Mouse (Mus musculus): ENCODE results near the gene Hyal2. TPM values are rescaled to one million over a fixed set of nuclear protein-coding genes. Genes with fewer than 3 reads are reported as not detected.

Hyal2 gene
- polyA plus RNA-seq (2015; fragmentation: Nextera tagmentation; extraction: Ambion mirVana) = 65.8 and 67.4 TPM in 2 replicates

DNA sequence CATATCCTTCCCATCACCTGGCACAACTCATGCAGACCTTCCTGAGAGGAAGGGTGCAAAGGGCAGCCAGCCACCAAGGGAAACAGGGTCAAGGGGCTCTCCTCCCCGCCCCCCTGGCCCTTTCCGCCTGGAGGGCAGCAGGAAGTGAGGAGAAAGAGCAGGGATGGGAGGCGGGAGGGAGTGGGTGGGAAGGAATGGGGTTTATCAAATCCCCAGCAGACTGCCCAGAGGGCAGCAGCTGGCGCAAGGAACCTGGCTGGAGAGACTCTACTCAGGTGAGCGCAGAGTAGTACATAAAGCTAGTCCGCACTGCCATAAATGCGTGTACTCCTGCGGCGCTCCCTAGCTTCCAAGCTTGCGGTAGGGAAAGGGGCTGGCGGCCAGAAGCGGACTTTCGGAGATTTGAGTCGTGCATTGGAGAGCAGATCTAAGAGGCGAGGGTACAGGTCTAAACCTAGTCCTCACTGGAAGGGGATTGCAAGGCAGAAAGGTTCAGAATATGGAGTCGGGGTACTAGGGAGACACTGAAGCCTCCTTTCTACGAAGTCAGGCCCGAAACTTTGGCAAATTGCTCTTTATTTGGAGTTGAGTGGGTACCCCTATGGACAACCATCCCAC, at the start of gene Hyal2:
Gene Hyal2, plus strand, starts transcription at position 244 of the 618 bp plus-strand sequence.
- ATAC-seq (ENCODE audit: low FRiP score, low read depth) = no peak
- Histone ChIP-seq H3K9me3 (no peaks in the 10 kb centered on the region), H3K4me1 (replicated peaks) (peaks cover 56% of the 10 kb centered on the region), H3K27ac (replicated peaks) (peak within 1 kb of the TSS; percentile 87), H3K4me3 (peak within 1 kb of the TSS; percentile 82), H3K9ac (peak within 1 kb of the TSS; percentile 88), H3K4me2 (peak within 1 kb of the TSS; percentile 85), H3K27me3 (no peaks in the 10 kb centered on the region), H3K36me3 (peaks cover 6% of the 10 kb centered on the region)
- 6% methylated on average over 18 of the region's 18 CpGs for WGBS

- H3K4me2 ChIP-seq = no peak overlapping the region
- ATAC-seq (ENCODE audit: low FRiP score, low read depth) = no peak
- H3K4me1 ChIP-seq (replicated peaks) = peaks cover 20% of the 10 kb centered on the region
- no peak overlapping the region for H3K27ac ChIP-seq (replicated peaks)
- H3K9me3 ChIP-seq = no peaks in the 10 kb centered on the region
- H3K36me3 ChIP-seq = peaks cover 8% of the 10 kb centered on the region; the same call in 1 of the 2 replicates
- no peak overlapping the region for H3K4me3 ChIP-seq
- no peak overlapping the region for H3K9ac ChIP-seq
- peaks cover 12% of the 10 kb centered on the region for H3K27me3 ChIP-seq
- 40% methylated on average over 6 of the region's 6 CpGs for WGBS
Measured at GRCm38 (mm10) chr9:107520331-107520730, 47.4 kb upstream of the Hyal2 start.

DNA sequence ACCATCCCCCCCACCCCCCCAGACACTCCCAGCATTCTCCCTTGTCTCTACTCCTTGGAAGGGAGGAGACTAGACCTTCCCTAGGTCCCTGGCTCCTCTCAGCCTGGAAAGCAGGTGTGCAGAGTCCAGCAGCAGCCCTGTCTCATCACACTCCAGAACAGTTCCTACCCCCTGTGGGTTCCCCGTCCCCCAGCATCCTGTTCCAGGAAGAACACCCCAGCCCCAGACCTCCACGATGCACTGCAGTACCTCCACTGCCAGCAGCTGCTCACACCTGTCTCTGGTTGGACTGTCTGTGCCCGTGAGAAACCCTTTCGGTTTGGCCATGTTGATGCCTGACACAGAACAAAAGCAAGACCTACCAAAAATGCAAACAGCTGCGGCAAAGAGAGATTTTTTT, 46.6 kb upstream of the Hyal2 start:
- 63% methylated on average over 5 of the region's 5 CpGs for WGBS
- H3K9me3 ChIP-seq = no peaks in the 10 kb centered on the region
- no peak overlapping the region for H3K4me3 ChIP-seq
- no peak overlapping the region for H3K9ac ChIP-seq
- H3K27ac ChIP-seq (replicated peaks) = 0 out of 2 replicates have a peak overlapping the region, but pooled peaks have one; percentile 20
- H3K4me2 ChIP-seq = no peak overlapping the region
- no peak for ATAC-seq (ENCODE audit: low FRiP score, low read depth)
- peaks cover 20% of the 10 kb centered on the region for H3K27me3 ChIP-seq
- H3K4me1 ChIP-seq (replicated peaks) = peaks cover 21% of the 10 kb centered on the region
- H3K36me3 ChIP-seq = peaks cover 8% of the 10 kb centered on the region; the same call in 1 of the 2 replicates

DNA sequence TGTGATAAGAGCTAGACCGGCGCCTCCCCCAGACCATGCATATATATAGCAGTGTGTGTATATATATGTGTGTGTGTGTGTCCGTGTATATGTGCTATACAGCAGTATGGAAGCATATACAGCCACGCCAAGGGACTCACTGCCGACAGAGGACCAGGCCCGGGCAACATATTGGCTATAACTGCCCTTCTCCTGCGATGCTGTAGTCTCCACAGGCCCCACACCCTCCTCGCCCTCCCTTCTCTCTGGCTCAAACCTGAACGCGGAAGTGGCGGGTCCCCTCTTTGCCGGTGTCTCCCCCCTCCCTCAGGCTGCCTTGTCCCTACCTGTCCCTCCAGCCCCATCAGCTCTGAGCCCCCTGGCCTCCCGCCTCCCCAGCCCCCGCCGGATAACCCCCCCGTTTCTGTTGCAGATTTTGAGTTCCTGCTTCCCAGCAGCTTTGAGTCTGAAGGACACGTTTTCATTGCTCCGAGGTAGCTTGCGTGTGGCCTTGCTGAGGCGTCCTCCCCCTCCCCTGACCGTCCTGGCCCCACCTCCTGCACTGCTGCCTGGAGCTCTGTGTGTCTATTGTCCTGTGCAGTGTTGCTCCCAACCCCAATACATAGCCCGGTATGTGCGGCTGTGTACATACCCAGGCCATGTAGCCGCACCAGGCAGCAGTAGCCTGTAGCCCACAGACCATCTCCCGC, 45.9 kb upstream of the Hyal2 start:
- no peak overlapping the region for H3K9ac ChIP-seq
- no peaks in the 10 kb centered on the region for H3K9me3 ChIP-seq
- no peak for ATAC-seq (ENCODE audit: low FRiP score, low read depth)
- H3K4me1 ChIP-seq (replicated peaks) = peaks cover 28% of the 10 kb centered on the region
- H3K36me3 ChIP-seq = peaks cover 8% of the 10 kb centered on the region; the same call in 1 of the 2 replicates
- no peak overlapping the region for H3K4me3 ChIP-seq
- 30% methylated on average over 25 of the region's 25 CpGs for WGBS
- no peak overlapping the region; the same call in 1 of the 2 replicates for H3K27ac ChIP-seq (replicated peaks)
- peak overlapping the region; percentile 23 for H3K4me2 ChIP-seq
- H3K27me3 ChIP-seq = peaks cover 24% of the 10 kb centered on the region

- peaks cover 24% of the 10 kb centered on the region for H3K27me3 ChIP-seq
- H3K9ac ChIP-seq = no peak overlapping the region
- WGBS = 13% methylated on average over 2 of the region's 2 CpGs
- no peaks in the 10 kb centered on the region for H3K9me3 ChIP-seq
- peaks cover 29% of the 10 kb centered on the region for H3K4me1 ChIP-seq (replicated peaks)
- ATAC-seq (ENCODE audit: low FRiP score, low read depth) = no peak
- H3K27ac ChIP-seq (replicated peaks) = no peak overlapping the region
- H3K36me3 ChIP-seq = peaks cover 8% of the 10 kb centered on the region; the same call in 1 of the 2 replicates
- peak overlapping the region; percentile 23 for H3K4me2 ChIP-seq
- H3K4me3 ChIP-seq = no peak overlapping the region
Measured at GRCm38 (mm10) chr9:107522400-107522711, 45.4 kb upstream of the Hyal2 start.

DNA sequence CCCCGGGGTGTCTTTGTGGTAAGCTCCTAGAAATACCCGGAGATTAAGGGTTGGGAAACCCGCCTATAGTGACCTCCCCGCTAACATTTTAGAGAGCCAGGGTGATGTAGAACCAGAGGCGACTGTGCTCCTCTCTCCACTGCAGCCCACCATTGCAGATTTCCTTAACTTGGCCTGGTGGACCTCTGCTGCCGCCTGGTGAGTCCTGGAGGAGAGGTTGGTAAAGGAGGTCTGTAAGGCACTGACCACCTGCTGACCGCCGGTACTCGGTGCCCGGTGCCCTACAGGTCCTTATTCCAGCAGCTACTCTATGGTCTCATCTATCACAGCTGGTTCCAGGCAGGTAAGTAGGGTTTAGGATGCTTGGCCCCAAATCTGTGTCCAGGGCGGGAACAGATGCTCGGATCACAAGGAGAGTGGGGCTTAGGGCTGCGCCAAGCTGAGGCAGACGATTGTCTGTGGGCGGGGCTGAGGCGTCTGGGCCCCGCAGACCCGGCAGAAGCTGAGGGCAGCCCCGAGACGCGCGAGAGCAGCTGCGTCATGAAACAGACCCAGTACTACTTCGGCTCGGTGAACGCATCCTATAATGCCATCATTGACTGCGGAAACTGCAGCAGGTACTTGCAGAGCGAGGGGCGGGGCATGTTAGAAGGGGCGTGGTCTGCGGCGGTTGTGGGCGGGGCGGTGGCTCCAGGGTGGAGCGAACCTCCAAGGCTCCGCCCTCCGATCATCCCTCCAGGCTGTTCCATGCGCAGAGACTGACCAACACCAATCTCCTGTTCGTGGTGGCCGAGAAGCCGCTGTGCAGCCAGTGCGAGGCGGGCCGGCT, 41.3 kb upstream of the Hyal2 start:
- 7% methylated on average over 44 of the region's 44 CpGs for WGBS
- no peak overlapping the region for H3K9ac ChIP-seq

DNA sequence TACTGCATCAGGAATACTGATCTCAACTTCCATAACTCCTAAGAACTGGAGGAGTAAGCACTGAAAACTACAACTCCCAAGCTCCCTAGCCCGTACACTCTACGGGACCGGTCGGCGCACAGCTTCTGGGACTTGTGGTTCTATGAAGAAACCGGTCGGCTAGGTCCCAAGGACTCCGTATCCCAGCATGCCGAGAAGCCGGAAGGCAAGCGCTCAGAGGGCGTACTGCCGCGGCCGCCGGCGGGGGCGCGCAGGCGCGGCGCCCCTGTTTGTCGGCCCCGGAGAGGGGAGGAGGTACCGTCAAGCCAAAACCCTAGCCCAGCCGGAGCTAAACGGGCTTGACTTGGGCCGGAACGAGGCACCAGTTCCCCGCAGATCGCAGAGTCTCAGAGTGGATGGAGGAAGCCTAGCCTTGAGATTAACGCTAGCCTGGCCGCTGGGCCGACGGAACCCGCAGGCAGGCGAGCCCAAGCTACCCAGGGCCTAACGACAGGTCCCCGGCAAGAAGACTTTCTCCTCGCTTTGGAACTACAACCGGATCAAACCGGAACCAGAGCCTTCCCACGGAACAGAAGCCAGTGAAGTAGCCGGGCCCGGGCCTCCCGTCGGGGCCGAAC, 33.8 kb upstream of the Hyal2 start, which contains the start of gene Tmem115:
Gene Tmem115, plus strand, starts transcription at position 155 of the 617 bp plus-strand sequence.
- Histone ChIP-seq H3K4me1 (replicated peaks) (peaks cover 40% of the 10 kb centered on the region), H3K9ac (peak within 1 kb of the TSS; percentile 84), H3K9me3 (no peaks in the 10 kb centered on the region), H3K36me3 (peaks cover 16% of the 10 kb centered on the region), H3K4me2 (peak within 1 kb of the TSS; percentile 99), H3K27me3 (no peaks in the 10 kb centered on the region), H3K4me3 (peak within 1 kb of the TSS; percentile 80), H3K27ac (replicated peaks) (peak within 1 kb of the TSS; percentile 83)
- under 1% methylated on average over 45 of the region's 48 CpGs for WGBS
- ATAC-seq (ENCODE audit: low FRiP score, low read depth) = peak; percentile 98

More for the DNA sequence above, 41.3 kb upstream of the Hyal2 start:
- H3K27me3 ChIP-seq = peaks cover 24% of the 10 kb centered on the region
- H3K27ac ChIP-seq (replicated peaks) = no peak overlapping the region
- ATAC-seq (ENCODE audit: low FRiP score, low read depth) = peak; percentile 69
- peak overlapping the region; percentile 55 for H3K4me2 ChIP-seq
- peaks cover 22% of the 10 kb centered on the region for H3K4me1 ChIP-seq (replicated peaks)
- H3K9me3 ChIP-seq = no peaks in the 10 kb centered on the region
- H3K36me3 ChIP-seq = peaks cover 8% of the 10 kb centered on the region; the same call in 1 of the 2 replicates
- H3K4me3 ChIP-seq = peak overlapping the region; percentile 28

DNA sequence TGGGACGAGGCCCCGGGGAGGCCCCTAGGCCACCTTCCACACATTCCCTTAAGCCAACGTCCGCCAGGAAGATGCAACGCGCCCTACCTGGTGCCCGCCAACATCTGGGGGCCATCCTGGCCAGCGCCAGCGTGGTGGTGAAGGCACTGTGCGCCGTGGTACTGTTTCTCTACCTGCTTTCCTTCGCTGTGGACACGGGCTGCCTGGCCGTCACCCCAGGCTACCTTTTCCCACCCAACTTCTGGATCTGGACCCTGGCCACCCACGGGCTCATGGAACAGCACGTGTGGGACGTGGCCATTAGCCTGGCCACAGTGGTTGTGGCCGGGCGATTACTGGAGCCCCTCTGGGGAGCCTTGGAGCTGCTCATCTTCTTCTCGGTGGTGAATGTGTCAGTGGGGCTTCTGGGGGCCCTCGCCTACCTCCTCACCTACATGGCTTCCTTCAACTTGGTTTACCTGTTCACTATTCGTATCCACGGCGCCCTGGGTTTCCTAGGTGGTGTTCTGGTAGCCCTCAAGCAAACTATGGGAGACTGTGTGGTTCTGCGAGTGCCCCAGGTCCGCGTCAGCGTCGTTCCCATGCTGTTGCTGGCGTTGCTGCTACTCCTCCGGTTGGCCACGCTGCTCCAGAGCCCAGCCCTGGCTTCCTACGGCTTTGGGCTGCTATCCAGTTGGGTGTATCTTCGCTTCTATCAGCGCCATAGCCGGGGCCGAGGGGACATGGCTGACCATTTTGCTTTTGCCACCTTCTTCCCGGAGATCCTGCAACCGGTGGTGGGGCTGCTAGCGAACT, 33.1 kb upstream of the Hyal2 start:
- H3K27me3 ChIP-seq = no peaks in the 10 kb centered on the region
- H3K4me2 ChIP-seq = peak overlapping the region; percentile 99
- peaks cover 40% of the 10 kb centered on the region for H3K4me1 ChIP-seq (replicated peaks)
- peak; percentile 2; the same call in 1 of the 2 replicates for ATAC-seq (ENCODE audit: low FRiP score, low read depth)
- H3K9me3 ChIP-seq = no peaks in the 10 kb centered on the region
- H3K9ac ChIP-seq = peak overlapping the region; percentile 84
- H3K36me3 ChIP-seq = peaks cover 23% of the 10 kb centered on the region
- H3K27ac ChIP-seq (replicated peaks) = peak overlapping the region; percentile 83
- 1% methylated on average over 40 of the region's 40 CpGs for WGBS
- H3K4me3 ChIP-seq = peak overlapping the region; percentile 80

GRCm38 (mm10) chr9:107538231-107538630, 29.5 kb upstream of the Hyal2 start:
- WGBS = 87% methylated on average over 7 of the region's 7 CpGs
- Histone ChIP-seq H3K27ac (replicated peaks) (no peak overlapping the region), H3K9me3 (no peaks in the 10 kb centered on the region), H3K9ac (no peak overlapping the region), H3K27me3 (no peaks in the 10 kb centered on the region), H3K4me1 (replicated peaks) (peaks cover 64% of the 10 kb centered on the region), H3K4me2 (no peak overlapping the region), H3K36me3 (peaks cover 29% of the 10 kb centered on the region), H3K4me3 (no peak overlapping the region)
- ATAC-seq (ENCODE audit: low FRiP score, low read depth) = no peak

DNA sequence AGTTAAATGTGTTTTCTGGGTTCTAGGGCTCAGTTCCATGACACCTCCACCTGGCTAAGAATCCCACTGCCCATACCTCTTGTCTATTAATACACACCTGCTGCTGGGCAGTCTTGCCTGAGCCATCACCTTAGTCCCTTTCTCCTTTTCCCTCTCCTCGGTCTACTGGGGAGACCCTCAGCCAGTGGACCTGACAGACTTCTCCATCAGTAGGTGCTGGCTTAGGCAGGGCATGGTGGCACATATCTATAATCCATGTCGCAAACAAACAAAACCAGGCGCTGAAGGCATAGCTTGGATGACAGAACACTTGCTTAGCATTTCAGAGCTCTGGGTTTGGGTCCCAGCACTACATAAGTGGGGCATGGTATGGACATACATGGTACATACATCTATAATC, 29.0 kb upstream of the Hyal2 start:
- 91% methylated on average over 3 of the region's 3 CpGs for WGBS
- H3K36me3 ChIP-seq = peaks cover 32% of the 10 kb centered on the region
- H3K4me1 ChIP-seq (replicated peaks) = peaks cover 61% of the 10 kb centered on the region
- H3K27me3 ChIP-seq = no peaks in the 10 kb centered on the region
- H3K27ac ChIP-seq (replicated peaks) = no peak overlapping the region
- no peak overlapping the region for H3K4me3 ChIP-seq
- H3K9ac ChIP-seq = no peak overlapping the region
- no peak for ATAC-seq (ENCODE audit: low FRiP score, low read depth)
- H3K4me2 ChIP-seq = no peak overlapping the region
- H3K9me3 ChIP-seq = no peaks in the 10 kb centered on the region

GRCm38 (mm10) chr9:107539940-107540339, 27.8 kb upstream of the Hyal2 start:
- Histone ChIP-seq H3K9ac (no peak overlapping the region), H3K4me1 (replicated peaks) (peaks cover 59% of the 10 kb centered on the region), H3K9me3 (no peaks in the 10 kb centered on the region), H3K36me3 (peaks cover 43% of the 10 kb centered on the region), H3K4me3 (no peak overlapping the region), H3K27ac (replicated peaks) (no peak overlapping the region), H3K4me2 (0 out of 2 replicates have a peak overlapping the region, but pooled peaks have one; percentile 72), H3K27me3 (no peaks in the 10 kb centered on the region)
- 98% methylated on average over 8 of the region's 8 CpGs for WGBS
- ATAC-seq (ENCODE audit: low FRiP score, low read depth) = no peak

All from hindbrain, embryonic 15.5 days (tissue).